17 mouse cellular contexts compared by ENCODE assay signal in genomic region chr2:179481363-179481762, GRCm38 (mm10). TPM values are rescaled to one million over a fixed set of nuclear protein-coding genes. Genes with fewer than 3 reads are reported as not detected.
"Had no signal": no experiment of that assay in that cellular context is flagged by ENCODE, and none has a peak within 500 bp of the region (broad histone marks: within the 10 kb centered on the region; RNA-seq: fewer than 3 reads in every experiment).

No protein-coding gene starts in this region.

- H3K4me2 ChIP-seq: limb, embryonic 12.5 days; liver, embryonic 13.5 days; lung, embryonic 15.5 days had no signal

- H3K9me3 ChIP-seq: lung, embryonic 15.5 days had no signal

- H3K9ac ChIP-seq: limb, embryonic 12.5 days; liver, embryonic 13.5 days; liver, postnatal 0 days; lung, embryonic 15.5 days had no signal

- DNase-seq: kidney, adult 8-10 months; kidney, postnatal 25 days; layer of hippocampus, adult 9-11 months; layer of hippocampus, postnatal 36 days; liver; liver, embryonic 13.5 days; liver, postnatal 0 days; lung, postnatal 14 days; right cerebral cortex, adult 18-20 months; spleen, adult 18-20 months; thymus, adult 18-20 months; thymus, postnatal 14 days had no signal

- H3K27ac ChIP-seq: limb, embryonic 12.5 days; liver, embryonic 13.5 days; lung, embryonic 15.5 days; macrophage had no signal

- H3K36me3 ChIP-seq: limb, embryonic 12.5 days; liver, embryonic 13.5 days; lung, embryonic 15.5 days had no signal

- H3K27me3 ChIP-seq: liver, embryonic 13.5 days; lung, embryonic 15.5 days had no signal

- H3K4me1 ChIP-seq: liver, embryonic 13.5 days; lung, embryonic 15.5 days had no signal

- H3K4me3 ChIP-seq: limb, embryonic 12.5 days; liver, embryonic 13.5 days; lung, embryonic 15.5 days had no signal

- ATAC-seq: intestine, postnatal 0 days; liver, postnatal 0 days had no signal

RNA-seq across cellular contexts. Expression of gene Cdh4, which starts 39.1 kb away (rescaled TPM):
- total RNA-seq: neutrophil, adult 5-6 weeks had no signal
- polyA plus RNA-seq: macrophage had no signal
